Mouse (Mus musculus) midbrain, embryonic 14.5 days (tissue): ENCODE measurements around the gene Pgls. TPM values are rescaled to one million over a fixed set of nuclear protein-coding genes. Genes with fewer than 3 reads are reported as not detected.

Experiments
- ATAC-seq: fragments of 200-750 bp; cut with Nextera tagmentation; 2 replicates; pipeline ENCODE4 v1.8.0; 2017; ENCODE audit warnings: moderate number of reproducible peaks, moderate library complexity; ENCODE audit not compliant: low FRiP score, low TSS enrichment
- DNase-seq: peaks from one replicate; pipeline ENCODE4 v3.0.0-alpha.2; 2015
- H3K27ac ChIP-seq: fragments of 300-500 bp; sonication (generic); replicated peaks from 2 replicates; pipeline ENCODE4 v1.5.1; 2014; ENCODE audit warnings: mild to moderate bottlenecking, low read depth, low read length, moderate library complexity
- H3K27me3 ChIP-seq: fragments of 300-500 bp; sonication (generic); 2 replicates; pipeline ENCODE4 v1.6.1; 2014; ENCODE audit warnings: low read length, control low read depth, mixed read lengths; ENCODE audit not compliant: control insufficient read depth, insufficient read depth
- H3K36me3 ChIP-seq: fragments of 300-500 bp; sonication (generic); 2 replicates; pipeline ENCODE4 v1.6.1; 2014; ENCODE audit warnings: low read length, control low read depth; ENCODE audit not compliant: control insufficient read depth, insufficient read depth
- H3K4me1 ChIP-seq: fragments of 300-500 bp; sonication (generic); 2 replicates; pipeline ENCODE4 v1.6.1; 2014; ENCODE audit warnings: mild to moderate bottlenecking, antibody characterized with exemption, low read length, control low read depth; ENCODE audit not compliant: control insufficient read depth, insufficient read depth
- H3K4me2 ChIP-seq: fragments of 300-500 bp; sonication (generic); 2 replicates; pipeline ENCODE4 v1.6.1; 2014; ENCODE audit warnings: mild to moderate bottlenecking, low read length, moderate library complexity
- H3K4me3 ChIP-seq: fragments of 300-500 bp; sonication (generic); replicated peaks from 2 replicates; pipeline ENCODE4 v1.5.1; 2014; ENCODE audit warnings: low read depth, low read length
- H3K9ac ChIP-seq: fragments of 300-500 bp; sonication (generic); replicated peaks from 2 replicates; pipeline ENCODE4 v1.6.1; 2014; ENCODE audit warnings: mild to moderate bottlenecking, low read length, moderate library complexity
- H3K9me3 ChIP-seq: fragments of 300-500 bp; sonication (generic); 2 replicates; pipeline ENCODE4 v1.6.1; 2016; ENCODE audit warnings: low read length, control low read depth, mixed read lengths; ENCODE audit not compliant: control insufficient read depth
- WGBS: fragments of 180-500 bp; shearing (Covaris S2); extraction: QIAGEN DNeasy Blood & Tissue Kit; methylation state at CpG from one replicate; pipeline ENCODE4 v1.1.7; 2014; 5-methylcytosine and 5-hydroxymethylcytosine counted together
- microRNA-seq: library from miRNA; unstranded; fragments of <30 nt; microRNA quantifications from one replicate; pipeline ENCODE4, GENCODE M21; 2016
- polyA plus RNA-seq: library from polyadenylated mRNA; unstranded; fragments of >200 nt; fragmentation: Nextera tagmentation; extraction: Ambion mirVana; gene quantifications from 2 replicates; pipeline ENCODE4 v1.2.1, GENCODE M21; 2014

The Pgls gene
- polyA plus RNA-seq, 1 experiment from 2014 or later: 241 TPM

GRCm38 (mm10) chr8:71633164-71633563, 41.2 kb downstream of the Pgls start:
- H3K4me3 ChIP-seq: no peak overlapping the region
- H3K4me2 ChIP-seq: no peak overlapping the region
- ATAC-seq: no peak
- H3K36me3 ChIP-seq: 0 out of 2 replicates have a peak, but pooled peaks cover 7% of the 10 kb centered on the region
- no peak overlapping the region for H3K27ac ChIP-seq
- H3K27me3 ChIP-seq: peaks cover 10% of the 10 kb centered on the region
- H3K9ac ChIP-seq: no peak overlapping the region
- H3K4me1 ChIP-seq: peaks cover 12% of the 10 kb centered on the region
- WGBS: 6% methylated on average over 19 of the region's 22 CpGs
- no peaks in the 10 kb centered on the region for H3K9me3 ChIP-seq
- no peak for DNase-seq

- Histone ChIP-seq H3K36me3 (peaks cover 13% of the 10 kb centered on the region; the same call in 1 of the 2 replicates), H3K27ac (peak overlapping the region; percentile 57), H3K9ac (0 out of 2 replicates have a peak overlapping the region, but pooled peaks have one; percentile 12), H3K9me3 (no peaks in the 10 kb centered on the region), H3K4me1 (peaks cover 6% of the 10 kb centered on the region), H3K4me2 (peak overlapping the region; percentile 36), H3K27me3 (peaks cover 10% of the 10 kb centered on the region), H3K4me3 (no peak overlapping the region; the same call in 1 of the 2 replicates)
- ATAC-seq (peak; percentile 49; the same call in 1 of the 2 replicates), DNase-seq (peak; percentile 84)
- 3% methylated on average over 26 of the region's 26 CpGs for WGBS
Observed at GRCm38 (mm10) chr8:71633981-71634667, 42.1 kb downstream of the Pgls start.

GRCm38 (mm10) chr8:71637149-71638095, 45.4 kb downstream of the Pgls start:
- no peak for DNase-seq
- WGBS: 70% methylated on average over 8 of the region's 8 CpGs

GRCm38 (mm10) chr8:71638321-71638720, 46.3 kb downstream of the Pgls start:
- H3K4me1 ChIP-seq: no peaks in the 10 kb centered on the region; the same call in 1 of the 2 replicates
- peaks cover 41% of the 10 kb centered on the region for H3K36me3 ChIP-seq
- H3K27me3 ChIP-seq: no peaks in the 10 kb centered on the region
- no peak overlapping the region for H3K4me3 ChIP-seq
- H3K9ac ChIP-seq: no peak overlapping the region
- H3K27ac ChIP-seq: no peak overlapping the region
- WGBS: 70% methylated on average over 6 of the region's 6 CpGs
- H3K9me3 ChIP-seq: no peaks in the 10 kb centered on the region
- ATAC-seq (no peak), DNase-seq (no peak)
- no peak overlapping the region for H3K4me2 ChIP-seq

More at GRCm38 (mm10) chr8:71637149-71638095, 45.4 kb downstream of the Pgls start:
- H3K36me3 ChIP-seq: peaks cover 33% of the 10 kb centered on the region
- no peak overlapping the region for H3K27ac ChIP-seq
- H3K27me3 ChIP-seq: no peaks in the 10 kb centered on the region
- no peak overlapping the region for H3K4me2 ChIP-seq
- no peaks in the 10 kb centered on the region; the same call in 1 of the 2 replicates for H3K4me1 ChIP-seq
- no peak overlapping the region for H3K9ac ChIP-seq
- no peak overlapping the region for H3K4me3 ChIP-seq
- ATAC-seq: no peak
- no peaks in the 10 kb centered on the region for H3K9me3 ChIP-seq

- H3K4me3 ChIP-seq: no peak overlapping the region
- ATAC-seq (no peak), DNase-seq (no peak)
- WGBS: 92% methylated on average over 4 of the region's 4 CpGs
- H3K36me3 ChIP-seq: peaks cover 44% of the 10 kb centered on the region
- H3K27me3 ChIP-seq: no peaks in the 10 kb centered on the region
- no peak overlapping the region for H3K4me2 ChIP-seq
- H3K9me3 ChIP-seq: no peaks in the 10 kb centered on the region
- H3K4me1 ChIP-seq: no peaks in the 10 kb centered on the region
- no peak overlapping the region for H3K9ac ChIP-seq
- no peak overlapping the region for H3K27ac ChIP-seq
Observed at GRCm38 (mm10) chr8:71639318-71639717, 47.3 kb downstream of the Pgls start.

GRCm38 (mm10) chr8:71645510-71645909, 53.5 kb downstream of the Pgls start:
- 83% methylated on average over 9 of the region's 9 CpGs for WGBS

More at GRCm38 (mm10) chr8:71645510-71645909, 53.5 kb downstream of the Pgls start:
- no peak for DNase-seq
- H3K27me3 ChIP-seq: no peaks in the 10 kb centered on the region
- no peak for ATAC-seq
- no peak overlapping the region for H3K4me2 ChIP-seq
- H3K9me3 ChIP-seq: no peaks in the 10 kb centered on the region
- no peak overlapping the region for H3K9ac ChIP-seq
- H3K4me1 ChIP-seq: no peaks in the 10 kb centered on the region
- H3K36me3 ChIP-seq: peaks cover 76% of the 10 kb centered on the region
- H3K4me3 ChIP-seq: no peak overlapping the region
- H3K27ac ChIP-seq: no peak overlapping the region

Small RNAs within 50 kb of the gene (microRNA-seq; reads per million reads assigned to microRNA genes)
- 2.5 reads per million, percentile 17 among the genes with 10 or more reads in this experiment for gene Mir6769b

Other genes starting within 250 kb of the Pgls start
- gene Use1, start 225.3 kb upstream of the Pgls start, polyA plus RNA-seq: 121 TPM in 2 replicates
- gene Ocel1, start 220.9 kb upstream of the Pgls start, polyA plus RNA-seq: 4.2 and 4.3 TPM in 2 replicates
- gene Nr2f6, start 210.2 kb upstream of the Pgls start, polyA plus RNA-seq: 24.9 and 29.4 TPM in 2 replicates
- 3.5 and 5.7 TPM in 2 replicates for gene Ushbp1, start 196.4 kb upstream of the Pgls start, polyA plus RNA-seq
- 78.3 and 88.4 TPM in 2 replicates for gene Babam1, start 195.3 kb upstream of the Pgls start, polyA plus RNA-seq
- gene Ankle1, start 186.2 kb upstream of the Pgls start, polyA plus RNA-seq: 3.0 and 5.3 TPM in 2 replicates
- gene Abhd8, start 128.5 kb upstream of the Pgls start, polyA plus RNA-seq: 119 and 133 TPM in 2 replicates
- gene Mrpl34, start 127.2 kb upstream of the Pgls start, polyA plus RNA-seq: 199 and 222 TPM in 2 replicates
- 213 and 233 TPM in 2 replicates for gene Dda1, start 123.0 kb upstream of the Pgls start, polyA plus RNA-seq
- 7.7 and 9.4 TPM in 2 replicates for gene Ano8, start 106.2 kb upstream of the Pgls start, polyA plus RNA-seq
- gene Gtpbp3, start 104.1 kb upstream of the Pgls start, polyA plus RNA-seq: 4.9 and 5.2 TPM in 2 replicates
- gene Plvap, start 80.4 kb upstream of the Pgls start, polyA plus RNA-seq: 3.6 and 4.1 TPM in 2 replicates
- gene Ccdc194, start 66.5 kb upstream of the Pgls start, polyA plus RNA-seq: not detected in 2 replicates
- gene Bst2, start 54.7 kb upstream of the Pgls start, polyA plus RNA-seq: 0.86 and 7.9 TPM in 2 replicates
- 54.6 and 61.5 TPM in 2 replicates for gene Mvb12a, start 49.3 kb upstream of the Pgls start, polyA plus RNA-seq
- gene Tmem221, start 33.3 kb upstream of the Pgls start, polyA plus RNA-seq: not detected in 2 replicates
- not detected in 2 replicates for gene Nxnl1, start 25.6 kb upstream of the Pgls start, polyA plus RNA-seq
- gene Slc27a1, start 23.3 kb upstream of the Pgls start, polyA plus RNA-seq: 33.5 and 41.6 TPM in 2 replicates
- gene Fam129c, start 5.5 kb downstream of the Pgls start, polyA plus RNA-seq: 6.3 and 8.5 TPM in 2 replicates
- 60.4 and 70.3 TPM in 2 replicates for gene Colgalt1, start 18.8 kb downstream of the Pgls start, polyA plus RNA-seq
- gene Unc13a, start 79.6 kb downstream of the Pgls start, polyA plus RNA-seq: 17.4 and 18.9 TPM in 2 replicates
- gene Jak3, start 84.1 kb downstream of the Pgls start, polyA plus RNA-seq: 2.5 and 3.6 TPM in 2 replicates
- 0.89 TPM in 1 of 2 replicates, not detected in the other for gene Insl3, start 97.0 kb downstream of the Pgls start, polyA plus RNA-seq
- 0.11 and 0.20 TPM in 2 replicates for gene B3gnt3, start 109.6 kb downstream of the Pgls start, polyA plus RNA-seq
- gene Fcho1, start 133.5 kb downstream of the Pgls start, polyA plus RNA-seq: 66.5 and 74.6 TPM in 2 replicates